19 mouse cellular contexts compared by ENCODE assay signal in the genomic region with DNA sequence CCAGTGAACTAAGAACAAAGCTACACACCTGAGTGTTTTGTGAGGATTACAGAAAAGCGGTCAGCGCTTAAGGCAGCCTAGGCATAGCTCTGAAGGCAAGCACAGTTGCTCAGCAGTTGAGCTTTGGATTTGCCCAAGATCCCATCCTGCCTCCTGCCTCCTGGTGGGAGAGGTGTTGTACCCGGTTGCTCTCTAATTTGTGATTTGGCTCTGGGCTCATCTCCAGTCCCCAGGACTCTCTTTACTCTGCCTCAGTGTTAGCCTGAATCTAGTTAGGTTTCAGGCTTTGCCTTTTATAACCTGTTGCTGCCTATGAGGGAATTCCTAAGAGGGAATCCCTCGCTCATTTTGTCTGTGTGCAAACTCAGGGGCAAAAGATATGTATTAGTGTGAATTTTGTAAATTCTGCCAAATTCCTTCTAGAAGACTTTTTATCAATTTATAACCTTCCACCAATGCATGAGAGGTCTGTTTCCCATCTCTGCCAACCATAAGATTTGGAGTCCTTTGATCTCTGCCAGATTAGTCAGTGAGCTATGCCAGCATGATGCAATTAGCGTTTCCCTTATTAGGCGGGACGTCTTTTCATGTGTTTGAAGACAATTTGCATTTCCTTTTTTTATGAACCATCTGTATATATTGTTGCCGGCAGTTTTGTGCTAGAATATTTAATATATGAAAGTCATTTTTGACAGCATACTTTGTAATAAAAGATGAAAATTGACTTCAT.
DNase-seq lines count a peak whose midpoint lies in the region; ATAC-seq and TF ChIP-seq lines count a peak whose summit lies in the region.
"Had no signal": no experiment of that assay in that cellular context is flagged by ENCODE, and none has a peak within 500 bp of the region (broad histone marks: within the 10 kb centered on the region; RNA-seq: fewer than 3 reads in every experiment).

No protein-coding gene starts in this region.

- no peaks in the 10 kb centered on the region for H3K9me3 ChIP-seq in embryonic facial prominence, embryonic 11.5 days (replicated peaks; ENCODE audit: control insufficient read depth, low read length)
- no peaks in the 10 kb centered on the region for H3K9me3 ChIP-seq in forebrain, postnatal 0 days (ENCODE audit: low read length)
- H3K9me3 ChIP-seq in liver, postnatal 0 days (ENCODE audit: low read length), result no peaks in the 10 kb centered on the region
- H3K9me3 ChIP-seq: hindbrain, embryonic 15.5 days; megakaryocyte, embryonic 14.5 days had no signal

- no peak overlapping the region for H3K4me3 ChIP-seq in embryonic facial prominence, embryonic 11.5 days (ENCODE audit: low read depth, low read length)
- no peak overlapping the region for H3K4me3 ChIP-seq in forebrain, postnatal 0 days (ENCODE audit: low read depth, low read length)
- no peak overlapping the region for H3K4me3 ChIP-seq in liver, postnatal 0 days (ENCODE audit: low read depth, low read length)
- H3K4me3 ChIP-seq: erythroblast, embryonic 14.5 days; hindbrain, embryonic 15.5 days; megakaryocyte, embryonic 14.5 days had no signal

- no peaks in the 10 kb centered on the region for H3K36me3 ChIP-seq in embryonic facial prominence, embryonic 11.5 days (replicated peaks; ENCODE audit: control insufficient read depth, insufficient read depth, low read depth, low read length)
- no peaks in the 10 kb centered on the region for H3K36me3 ChIP-seq in forebrain, postnatal 0 days (ENCODE audit: insufficient read depth)
- H3K36me3 ChIP-seq in liver, postnatal 0 days (replicated peaks; ENCODE audit: insufficient read depth, low read length), result no peaks in the 10 kb centered on the region
- H3K36me3 ChIP-seq: hindbrain, embryonic 15.5 days had no signal

- H3K9ac ChIP-seq in embryonic facial prominence, embryonic 11.5 days (replicated peaks; ENCODE audit: low read length), result no peak overlapping the region
- H3K9ac ChIP-seq in forebrain, postnatal 0 days, result no peak overlapping the region
- no peak overlapping the region for H3K9ac ChIP-seq in liver, postnatal 0 days (replicated peaks)
- H3K9ac ChIP-seq: hindbrain, embryonic 15.5 days had no signal

- H3K27me3 ChIP-seq in embryonic facial prominence, embryonic 11.5 days (ENCODE audit: control insufficient read depth, insufficient read depth, low read length), result no peaks in the 10 kb centered on the region
- H3K27me3 ChIP-seq in forebrain, postnatal 0 days (ENCODE audit: insufficient read depth, low read length), result no peaks in the 10 kb centered on the region
- H3K27me3 ChIP-seq in liver, postnatal 0 days (ENCODE audit: insufficient read depth, low read length), result no peaks in the 10 kb centered on the region
- H3K27me3 ChIP-seq: hindbrain, embryonic 15.5 days; megakaryocyte, embryonic 14.5 days; Patski had no signal

- no peak overlapping the region; the same call in 1 of the 2 replicates for H3K27ac ChIP-seq in embryonic facial prominence, embryonic 11.5 days (replicated peaks; ENCODE audit: low read depth, low read length)
- H3K27ac ChIP-seq in forebrain, postnatal 0 days (ENCODE audit: low read depth, low read length), result no peak overlapping the region
- H3K27ac ChIP-seq in liver, postnatal 0 days (ENCODE audit: low read depth), result no peak overlapping the region
- H3K27ac ChIP-seq: hindbrain, embryonic 15.5 days had no signal

- H3K4me1 ChIP-seq in embryonic facial prominence, embryonic 11.5 days (ENCODE audit: control insufficient read depth, insufficient read depth, low read length), result no peaks in the 10 kb centered on the region
- peaks cover 9% of the 10 kb centered on the region; the same call in 1 of the 2 replicates for H3K4me1 ChIP-seq in forebrain, postnatal 0 days (ENCODE audit: insufficient read depth)
- H3K4me1 ChIP-seq in liver, postnatal 0 days (ENCODE audit: insufficient read depth), result no peaks in the 10 kb centered on the region
- H3K4me1 ChIP-seq: hindbrain, embryonic 15.5 days; megakaryocyte, embryonic 14.5 days had no signal

- no peak overlapping the region for H3K4me2 ChIP-seq in embryonic facial prominence, embryonic 11.5 days (ENCODE audit: low read depth, low read length)
- no peak overlapping the region for H3K4me2 ChIP-seq in forebrain, postnatal 0 days (ENCODE audit: low read depth)
- no peak overlapping the region for H3K4me2 ChIP-seq in liver, postnatal 0 days (ENCODE audit: low read depth, low read length)
- H3K4me2 ChIP-seq: heart, embryonic 11.5 days; hindbrain, embryonic 15.5 days; liver, embryonic 11.5 days had no signal

- DNase-seq in left cerebral cortex, postnatal 4 days, result peak; percentile 30
- DNase-seq in left cerebral cortex, postnatal 10 days (ENCODE audit: extremely low spot score in 1 of 2, low spot score in 2 of 2), result no peak
- peak; percentile 79 for DNase-seq in Muller cell, postnatal 12 days (ENCODE audit: inconsistent ontology term)
- DNase-seq in embryonic facial prominence, embryonic 11.5 days (ENCODE audit: low spot score), result peak; percentile 53
- peak; percentile 70 for DNase-seq in forebrain, postnatal 0 days
- no peak for DNase-seq in liver, postnatal 0 days
- DNase-seq in adrenal gland, postnatal 36 days, result no peak
- DNase-seq in adrenal gland, adult 18-20 months (ENCODE audit: low spot score in 2 of 2), result no peak
- DNase-seq: B cell, adult 2 months; kidney, adult 2 months; kidney, postnatal 25 days; layer of hippocampus, adult 9-11 months had no signal

- intact Hi-C loops in left cerebral cortex, postnatal 4 days (cut with DNase I), result no loop called here
- intact Hi-C loops in left cerebral cortex, postnatal 10 days (cut with DNase I), result no loop called here

- no peak for TF ChIP-seq EP300 in liver, postnatal 0 days (IDR thresholded peaks at IDR 0.05; ENCODE audit: low read depth)

- 54% methylated on average over 8 of the region's 8 CpGs for WGBS in embryonic facial prominence, embryonic 11.5 days
- WGBS in forebrain, postnatal 0 days, result 16% methylated on average over 8 of the region's 8 CpGs
- 52% methylated on average over 8 of the region's 8 CpGs for WGBS in liver, postnatal 0 days (ENCODE audit: insufficient replicate concordance)

- TF ChIP-seq CTCF in forebrain, postnatal 0 days (IDR thresholded peaks at IDR 0.05; ENCODE audit: low read depth), result no peak
- TF ChIP-seq CTCF in liver, postnatal 0 days (IDR thresholded peaks at IDR 0.05; ENCODE audit: low read depth), result no peak

- ATAC-seq in embryonic facial prominence, embryonic 11.5 days (replicated peaks; ENCODE audit: insufficient number of reproducible peaks, low FRiP score, low TSS enrichment, low read depth), result no peak
- ATAC-seq in forebrain, postnatal 0 days, result peak; percentile 56; the same call in 1 of the 2 replicates
- ATAC-seq in liver, postnatal 0 days, result no peak
- ATAC-seq: activated CD4-positive, CD25-positive, alpha-beta regulatory T cell, adult 4 months; Patski had no signal

Comparison
In these comparisons a context has a peak if more than half of its experiments do, and no peak if none do; other contexts are left out.
1. DNase-seq: peak in left cerebral cortex, postnatal 4 days (single experiment), Muller cell, postnatal 12 days (single experiment), embryonic facial prominence, embryonic 11.5 days (single experiment) and forebrain, postnatal 0 days (single experiment); none in left cerebral cortex, postnatal 10 days (0 of 2), liver, postnatal 0 days (single experiment), adrenal gland, postnatal 36 days (0 of 2) and adrenal gland, adult 18-20 months (0 of 2).